Mouse (Mus musculus) kidney, adult 9 months (tissue): ENCODE measurements at regions not wholly inside any gene's neighbourhood (a gene's known extent, or its start where the extent isn't known, plus 50 kb on each side); places are given as distances from the start of the nearest gene placed in this dataset.
A peak's percentile ranks its signal among the peaks of the same experiment; 100 is the strongest.

Experiments
- DNase-seq: peaks from one replicate; pipeline ENCODE4 v3.0.0; 2022

GRCm38 (mm10) chr10:99900955-99901835 is 114.2 kb upstream of the Kitl start:
- DNase-seq, result no peak

GRCm38 (mm10) chr10:99893999-99894398 is 121.4 kb upstream of the Kitl start:
- peak; percentile 76 for DNase-seq

- DNase-seq, result no peak
These were observed 123.5 kb upstream of the Kitl start for GRCm38 (mm10) chr10:99891899-99892298.

- no peak for DNase-seq
These were observed 122.4 kb upstream of the Csl start for GRCm38 (mm10) chr10:99881901-99882300.

- DNase-seq, result no peak
These were observed 119.9 kb upstream of the Csl start for GRCm38 (mm10) chr10:99879362-99879761.

- DNase-seq, result no peak
These were observed 105.3 kb upstream of the Csl start for GRCm38 (mm10) chr10:99864711-99865110.

GRCm38 (mm10) chr10:99860322-99861089 is 101.0 kb upstream of the Csl start:
- peak; percentile 25 for DNase-seq

GRCm38 (mm10) chr10:99844110-99844509 is 84.7 kb upstream of the Csl start:
- DNase-seq, result no peak

GRCm38 (mm10) chr10:99841167-99841843 is 81.8 kb upstream of the Csl start:
- peak; percentile 14 for DNase-seq

GRCm38 (mm10) chr10:99840179-99840876 is 80.9 kb upstream of the Csl start:
- peak; percentile 32 for DNase-seq

GRCm38 (mm10) chr10:99836835-99837412 is 77.5 kb upstream of the Csl start:
- peak; percentile 9 for DNase-seq

GRCm38 (mm10) chr10:99834905-99835633 is 75.6 kb upstream of the Csl start:
- DNase-seq, result no peak

GRCm38 (mm10) chr10:99829974-99830373 is 70.5 kb upstream of the Csl start:
- DNase-seq, result no peak

- DNase-seq, result no peak
These were observed 68.0 kb upstream of the Csl start for GRCm38 (mm10) chr10:99827476-99827875.

- no peak for DNase-seq
These were observed 66.4 kb upstream of the Csl start for GRCm38 (mm10) chr10:99825881-99826280.

- no peak for DNase-seq
These were observed 52.7 kb upstream of the Csl start for GRCm38 (mm10) chr10:99812069-99812650.

- DNase-seq, result no peak
These were observed 52.0 kb upstream of the Csl start for GRCm38 (mm10) chr10:99811430-99811829.
